Mouse (Mus musculus) adrenal gland, postnatal 4 days (tissue): ENCODE data around the gene Adamtsl1. TPM values are rescaled to one million over a fixed set of nuclear protein-coding genes. Genes with fewer than 3 reads are reported as not detected.

ENCODE experiments used
- DNase-seq, 2 experiments: peaks; one replicate each; pipeline ENCODE4 v3.0.0; 2021 to 2022; ENCODE audit warnings: low spot score in 2 of 2, mixed read lengths in 2 of 2
- total RNA-seq, 2 experiments: library from RNA; stranded (reverse); gene quantifications; 2 replicates each; pipeline ENCODE4 v1.2.3; 2021

Gene Adamtsl1
- total RNA-seq, 2 experiments from 2014 or later = 15.8 to 20.9 TPM

GRCm38 (mm10) chr4:86388430-86388829, 874.5 kb downstream of the Adamtsl1 start:
- no peak for DNase-seq

- DNase-seq = no peak
These were observed 877.2 kb downstream of the Adamtsl1 start for GRCm38 (mm10) chr4:86391176-86391575.

- DNase-seq = no peak
These were observed 881.7 kb downstream of the Adamtsl1 start for GRCm38 (mm10) chr4:86395636-86396035.

GRCm38 (mm10) chr4:86396672-86397288, 882.8 kb downstream of the Adamtsl1 start:
- DNase-seq = no peak

- no peak for DNase-seq
These were observed 883.5 kb downstream of the Adamtsl1 start for GRCm38 (mm10) chr4:86397470-86397869.

- DNase-seq = no peak
These were observed 887.1 kb downstream of the Adamtsl1 start for GRCm38 (mm10) chr4:86401116-86401515.

GRCm38 (mm10) chr4:86406501-86407199, 892.7 kb downstream of the Adamtsl1 start:
- no peak for DNase-seq

- no peak for DNase-seq
These were observed 893.2 kb downstream of the Adamtsl1 start for GRCm38 (mm10) chr4:86407200-86407527.

- no peak for DNase-seq
These were observed 894.4 kb downstream of the Adamtsl1 start for GRCm38 (mm10) chr4:86408421-86408820.

- DNase-seq = no peak
These were observed 897.0 kb downstream of the Adamtsl1 start for GRCm38 (mm10) chr4:86410946-86411345.

- no peak for DNase-seq
These were observed 899.4 kb downstream of the Adamtsl1 start for GRCm38 (mm10) chr4:86413388-86413787.

GRCm38 (mm10) chr4:86416401-86417025, 902.5 kb downstream of the Adamtsl1 start:
- no peak for DNase-seq

- no peak for DNase-seq
These were observed 908.6 kb downstream of the Adamtsl1 start for GRCm38 (mm10) chr4:86422586-86422985.

- DNase-seq = no peak
These were observed 911.6 kb downstream of the Adamtsl1 start for GRCm38 (mm10) chr4:86425581-86425980.

GRCm38 (mm10) chr4:86426549-86426948, 912.6 kb downstream of the Adamtsl1 start:
- no peak for DNase-seq

GRCm38 (mm10) chr4:86427312-86427711, 913.3 kb downstream of the Adamtsl1 start:
- DNase-seq = no peak

- no peak for DNase-seq
These were observed 914.2 kb downstream of the Adamtsl1 start for GRCm38 (mm10) chr4:86428091-86428745.

- no peak for DNase-seq
These were observed 921.7 kb downstream of the Adamtsl1 start for GRCm38 (mm10) chr4:86435631-86436030.

GRCm38 (mm10) chr4:86436336-86436735, 922.4 kb downstream of the Adamtsl1 start:
- no peak for DNase-seq

- DNase-seq = no peak
These were observed 936.5 kb downstream of the Adamtsl1 start for GRCm38 (mm10) chr4:86450468-86450867.

- no peak for DNase-seq
These were observed 950.8 kb downstream of the Adamtsl1 start for GRCm38 (mm10) chr4:86464808-86465207.
